Mouse (Mus musculus) CH12.LX (cell line): ENCODE data around the gene Bicc1. TPM values are rescaled to one million over a fixed set of nuclear protein-coding genes. Genes with fewer than 3 reads are reported as not detected.

ENCODE experiments used
- DNase-seq: peaks from one replicate; pipeline ENCODE4 v3.0.0-alpha.2; 2013; ENCODE audit errors: extremely low read depth
- H3K27ac ChIP-seq: 2 replicates; pipeline ENCODE4 v1.5.1; 2012; ENCODE audit warnings: low read depth, mild to moderate bottlenecking, control low read depth, moderate library complexity; ENCODE audit not compliant: insufficient read depth
- H3K27me3 ChIP-seq: replicated peaks from 2 replicates; pipeline ENCODE3; 2012; ENCODE audit warnings: inconsistent platforms
- H3K36me3 ChIP-seq, 2 experiments: replicated peaks in 1 of 2; 2 replicates each; pipeline versions ENCODE3 to v1.6.1; 2012; ENCODE audit warnings: inconsistent platforms in 1 of 2, low read length in 1 of 2, mild to moderate bottlenecking in 1 of 2, mixed read lengths in 1 of 2, moderate library complexity in 1 of 2; ENCODE audit not compliant: control insufficient read depth in 1 of 2, insufficient read depth in 1 of 2
- H3K4me1 ChIP-seq, 2 experiments: 2 replicates each; pipeline ENCODE4 v1.6.1; 2012; ENCODE audit warnings: inconsistent platforms in 1 of 2, moderate library complexity in 1 of 2; ENCODE audit not compliant: insufficient read depth in 2 of 2, control insufficient read depth in 1 of 2
- H3K4me2 ChIP-seq: 2 replicates; pipeline ENCODE4 v1.6.1; 2012; ENCODE audit warnings: low read depth, mild to moderate bottlenecking, control low read depth; ENCODE audit not compliant: poor library complexity, insufficient read depth, severe bottlenecking
- H3K4me3 ChIP-seq, 3 experiments: fragments of 150-350 bp in 1 of 3; sonication (generic) in 1 of 3; replicated peaks in 1 of 3; 2 replicates each; pipeline versions ENCODE3 to v1.5.1; 2011 to 2012; ENCODE audit warnings: low read depth in 2 of 3, low read length in 2 of 3, mild to moderate bottlenecking in 2 of 3, moderate library complexity in 2 of 3, control low read depth in 1 of 3, improper control_type of control experiment in 1 of 3, inconsistent platforms in 1 of 3, mixed read lengths in 1 of 3; ENCODE audit not compliant: poor library complexity in 1 of 3
- H3K79me2 ChIP-seq: replicated peaks from 2 replicates; pipeline ENCODE4 v1.6.1; 2012; ENCODE audit warnings: mild to moderate bottlenecking, moderate library complexity; ENCODE audit not compliant: control insufficient read depth, poor library complexity, insufficient read depth, severe bottlenecking; ENCODE audit errors: extremely low read depth
- H3K9ac ChIP-seq: 2 replicates; pipeline ENCODE4 v1.6.1; 2012; ENCODE audit warnings: low read depth, mild to moderate bottlenecking, control low read depth, moderate library complexity; ENCODE audit not compliant: insufficient read depth
- H3K9me3 ChIP-seq: replicated peaks from 2 replicates; pipeline ENCODE3; 2012; ENCODE audit warnings: low read length, inconsistent platforms, mixed read lengths
- BHLHE40 ChIP-seq: IDR thresholded peaks from 2 replicates; pipeline ENCODE4 v1.6.1; 2011; ENCODE audit warnings: mild to moderate bottlenecking, low read depth, low read length, improper control_type of control experiment
- CHD1 ChIP-seq: IDR thresholded peaks from 2 replicates; pipeline ENCODE4 v1.6.1; 2012; ENCODE audit warnings: low read depth, low read length, improper control_type of control experiment, inconsistent platforms
- CHD2 ChIP-seq: IDR thresholded peaks from 2 replicates; pipeline ENCODE4 v1.6.1; 2011; ENCODE audit warnings: low read length, improper control_type of control experiment
- ELF1 ChIP-seq: IDR thresholded peaks from 2 replicates; pipeline ENCODE4 v1.6.1; 2014; ENCODE audit warnings: low read depth, mild to moderate bottlenecking, inconsistent platforms, low read length, improper control_type of control experiment
- EP300 ChIP-seq: IDR thresholded peaks from 2 replicates; pipeline ENCODE4 v1.6.1; 2011; ENCODE audit warnings: low read length, improper control_type of control experiment
- ETS1 ChIP-seq: conservative IDR thresholded peaks from 2 replicates; pipeline ENCODE4 v1.6.1; 2012; ENCODE audit warnings: low read depth, mild to moderate bottlenecking, inconsistent platforms, low read length, improper control_type of control experiment, moderate library complexity
- GABPA ChIP-seq: IDR thresholded peaks from 2 replicates; pipeline ENCODE4 v1.6.1; 2012; ENCODE audit warnings: low read depth, low read length, improper control_type of control experiment, inconsistent platforms; ENCODE audit not compliant: insufficient replicate concordance
- HCFC1 ChIP-seq: IDR thresholded peaks from 2 replicates; pipeline ENCODE4 v1.6.1; 2012; ENCODE audit warnings: low read depth, mild to moderate bottlenecking, inconsistent platforms, low read length, improper control_type of control experiment
- JUND ChIP-seq: conservative IDR thresholded peaks from 2 replicates; pipeline ENCODE4 v1.6.1; 2011; ENCODE audit warnings: low read depth, low read length, improper control_type of control experiment
- MAX ChIP-seq: IDR thresholded peaks from 2 replicates; pipeline ENCODE4 v1.6.1; 2011; ENCODE audit warnings: low read length, improper control_type of control experiment
- MAZ ChIP-seq: IDR thresholded peaks from 2 replicates; pipeline ENCODE4 v1.6.1; 2012; ENCODE audit warnings: low read depth, mild to moderate bottlenecking, inconsistent platforms, low read length, improper control_type of control experiment, moderate library complexity
- MEF2A ChIP-seq: IDR thresholded peaks from 2 replicates; pipeline ENCODE4 v1.6.1; 2014; ENCODE audit warnings: low read depth, mild to moderate bottlenecking, inconsistent platforms, low read length, improper control_type of control experiment, borderline replicate concordance
- PAX5 ChIP-seq: IDR thresholded peaks from 2 replicates; pipeline ENCODE4 v1.6.1; 2012; ENCODE audit warnings: low read length, inconsistent platforms, mixed read lengths
- POLR2A ChIP-seq: IDR thresholded peaks from 2 replicates; pipeline ENCODE4 v1.6.1; 2011; ENCODE audit warnings: low read depth, mild to moderate bottlenecking, improper control_type of control experiment, low read length
- RAD21 ChIP-seq: IDR thresholded peaks from 2 replicates; pipeline ENCODE4 v1.6.1; 2011; ENCODE audit warnings: low read depth, mild to moderate bottlenecking, low read length, improper control_type of control experiment, moderate library complexity
- RCOR1 ChIP-seq: conservative IDR thresholded peaks from 2 replicates; pipeline ENCODE4 v1.6.1; 2012; ENCODE audit warnings: low read depth, mild to moderate bottlenecking, inconsistent platforms, low read length, improper control_type of control experiment
- SMC3 ChIP-seq: IDR thresholded peaks from 2 replicates; pipeline ENCODE4 v1.6.1; 2011; ENCODE audit warnings: low read depth, low read length, improper control_type of control experiment
- TCF12 ChIP-seq: IDR thresholded peaks from 2 replicates; pipeline ENCODE4 v1.6.1; 2014; ENCODE audit warnings: low read depth, mild to moderate bottlenecking, inconsistent platforms, low read length, improper control_type of control experiment
- UBTF ChIP-seq: IDR thresholded peaks from 2 replicates; pipeline ENCODE4 v1.6.1; 2012; ENCODE audit warnings: low read depth, mild to moderate bottlenecking, inconsistent platforms, low read length, improper control_type of control experiment, moderate library complexity
- ZMIZ1 ChIP-seq: IDR thresholded peaks from 2 replicates; pipeline ENCODE4 v1.6.1; 2012; ENCODE audit warnings: low read depth, mild to moderate bottlenecking, inconsistent platforms, low read length, improper control_type of control experiment
- dilution Hi-C: fragments of 300-500 bp; cut with MboI; formaldehyde crosslinking; loops from 2 replicates; pipeline ENCODE4 v1.14.3; 2020; ENCODE audit warnings: low sequenced_read_pairs; ENCODE audit not compliant: extremely low pct_unique_long_range_greater_than_20kb, extremely low pct_ligation_motif_present
- in situ Hi-C: fragments of 300-500 bp; cut with MboI; formaldehyde crosslinking; loops from 3 replicates; pipeline ENCODE4 v1.14.3; 2019; ENCODE audit warnings: low sequenced_read_pairs, low pct_ligation_motif_present, low pct_unique_long_range_greater_than_20kb, mixed read lengths
- polyA plus RNA-seq: library from polyadenylated mRNA; unstranded; fragments of >175 nt; gene quantifications from 2 replicates; pipeline ENCODE4 v1.2.1, GENCODE M21; 2012; ENCODE audit warnings: low read depth; ENCODE audit not compliant: insufficient read length
- total RNA-seq, 2 experiments: library from RNA; depleted of rRNA; stranded (reverse); fragments of 300-350 nt in 1 of 2; fragments of >200 nt in 1 of 2; gene quantifications; 2 replicates each; pipeline ENCODE4 v1.2.3; 2012 to 2014

Gene Bicc1
- total and polyA plus RNA-seq, 3 experiments, result not detected

- Histone ChIP-seq H3K9me3 (peaks cover 6% of the 10 kb centered on the region), H3K4me2 (no peak overlapping the region), H3K4me1 (no peaks in the 10 kb centered on the region), H3K4me3 (no peak overlapping the region), H3K36me3 (no peaks in the 10 kb centered on the region), H3K27me3 (no peaks in the 10 kb centered on the region), H3K27ac (no peak overlapping the region), H3K79me2 (no peaks in the 10 kb centered on the region), H3K9ac (no peak overlapping the region)
- DNase-seq, result no peak
- in situ Hi-C loops, result no loop called here
- dilution Hi-C loops, result no loop called here
- TF ChIP-seq BHLHE40 (no peak), RAD21 (no peak), EP300 (no peak), TCF12 (no peak), MAZ (no peak), SMC3 (no peak), GABPA (no peak), POLR2A (no peak), ETS1 (no peak), RCOR1 (no peak), MAX (no peak), CHD1 (no peak), ELF1 (no peak), ZMIZ1 (no peak), UBTF (no peak), HCFC1 (no peak), CHD2 (no peak), JUND (no peak), PAX5 (no peak), MEF2A (no peak)
Observed at GRCm38 (mm10) chr10:70987396-70987795, 172.1 kb downstream of the Bicc1 start.

- Histone ChIP-seq H3K4me2 (no peak overlapping the region), H3K27ac (no peak overlapping the region), H3K4me3 (no peak overlapping the region), H3K79me2 (no peaks in the 10 kb centered on the region), H3K9ac (no peak overlapping the region), H3K4me1 (no peaks in the 10 kb centered on the region), H3K9me3 (peaks cover 15% of the 10 kb centered on the region), H3K27me3 (no peaks in the 10 kb centered on the region), H3K36me3 (no peaks in the 10 kb centered on the region)
- DNase-seq, result no peak
- dilution Hi-C loops (no loop called here), in situ Hi-C loops (no loop called here)
- TF ChIP-seq EP300, result no peak
Observed at GRCm38 (mm10) chr10:70983036-70983670, 176.3 kb downstream of the Bicc1 start.
